Mouse (Mus musculus): ENCODE results near the gene Mad1l1. TPM values are rescaled to one million over a fixed set of nuclear protein-coding genes. Genes with fewer than 3 reads are reported as not detected.

The Mad1l1 gene
- polyA plus RNA-seq, 1 experiment = 18.3 TPM

GRCm38 (mm10) chr5:140194173-140194572, 127.2 kb downstream of the Mad1l1 start:
- Histone ChIP-seq H3K27ac (ENCODE audit: insufficient read depth, low read length) (no peak overlapping the region), H3K4me1 (ENCODE audit: control insufficient read depth, insufficient read depth, insufficient read length) (no peaks in the 10 kb centered on the region), H3K4me3 (ENCODE audit: extremely low read depth, insufficient read depth, insufficient read length) (no peak overlapping the region), H3K36me3 (ENCODE audit: control insufficient read depth, insufficient read depth, low read length) (peaks cover 8% of the 10 kb centered on the region), H3K27me3 (ENCODE audit: control insufficient read depth, insufficient read depth, low read length) (no peaks in the 10 kb centered on the region)
- DNase-seq (ENCODE audit: low read depth in 1 of 2, low spot score in 2 of 2) = no peak
- WGBS = 89% methylated on average over 11 of the region's 11 CpGs
- TF ChIP-seq CTCF (IDR thresholded peaks at IDR 0.05; ENCODE audit: extremely low read depth, insufficient read depth, insufficient read length, insufficient replicate concordance) = no peak
- TF ChIP-seq POLR2A (IDR thresholded peaks at IDR 0.05; ENCODE audit: low read depth, low read length) = no peak

GRCm38 (mm10) chr5:140191539-140191938, 129.8 kb downstream of the Mad1l1 start:
- H3K4me1 ChIP-seq (ENCODE audit: control insufficient read depth, insufficient read depth, insufficient read length) = no peaks in the 10 kb centered on the region
- DNase-seq (ENCODE audit: low read depth in 1 of 2, low spot score in 2 of 2) = no peak
- H3K27ac ChIP-seq (ENCODE audit: insufficient read depth, low read length) = no peak overlapping the region
- H3K36me3 ChIP-seq (ENCODE audit: control insufficient read depth, insufficient read depth, low read length) = peaks cover 8% of the 10 kb centered on the region
- no peak for TF ChIP-seq POLR2A (IDR thresholded peaks at IDR 0.05; ENCODE audit: low read depth, low read length)
- no peak for TF ChIP-seq CTCF (IDR thresholded peaks at IDR 0.05; ENCODE audit: extremely low read depth, insufficient read depth, insufficient read length, insufficient replicate concordance)
- H3K27me3 ChIP-seq (ENCODE audit: control insufficient read depth, insufficient read depth, low read length) = no peaks in the 10 kb centered on the region
- WGBS = 89% methylated on average over 4 of the region's 4 CpGs
- H3K4me3 ChIP-seq (ENCODE audit: extremely low read depth, insufficient read depth, insufficient read length) = no peak overlapping the region

- WGBS = 92% methylated on average over 4 of the region's 4 CpGs
- Histone ChIP-seq H3K27me3 (ENCODE audit: control insufficient read depth, insufficient read depth, low read length) (no peaks in the 10 kb centered on the region), H3K36me3 (ENCODE audit: control insufficient read depth, insufficient read depth, low read length) (no peaks in the 10 kb centered on the region), H3K4me3 (ENCODE audit: extremely low read depth, insufficient read depth, insufficient read length) (no peak overlapping the region), H3K4me1 (ENCODE audit: control insufficient read depth, insufficient read depth, insufficient read length) (no peaks in the 10 kb centered on the region), H3K27ac (ENCODE audit: insufficient read depth, low read length) (no peak overlapping the region)
- TF ChIP-seq CTCF (IDR thresholded peaks at IDR 0.05; ENCODE audit: extremely low read depth, insufficient read depth, insufficient read length, insufficient replicate concordance) (no peak), POLR2A (IDR thresholded peaks at IDR 0.05; ENCODE audit: low read depth, low read length) (no peak)
- DNase-seq (ENCODE audit: low read depth in 1 of 2, low spot score in 2 of 2) = no peak
Measured at GRCm38 (mm10) chr5:140186351-140186750, 135.0 kb downstream of the Mad1l1 start.

GRCm38 (mm10) chr5:140185757-140186156, 135.6 kb downstream of the Mad1l1 start:
- TF ChIP-seq POLR2A (IDR thresholded peaks at IDR 0.05; ENCODE audit: low read depth, low read length) (no peak), CTCF (IDR thresholded peaks at IDR 0.05; ENCODE audit: extremely low read depth, insufficient read depth, insufficient read length, insufficient replicate concordance) (no peak)
- no peak overlapping the region for H3K4me3 ChIP-seq (ENCODE audit: extremely low read depth, insufficient read depth, insufficient read length)
- no peak overlapping the region for H3K27ac ChIP-seq (ENCODE audit: insufficient read depth, low read length)
- no peaks in the 10 kb centered on the region for H3K4me1 ChIP-seq (ENCODE audit: control insufficient read depth, insufficient read depth, insufficient read length)
- 85% methylated on average over 6 of the region's 6 CpGs for WGBS
- H3K27me3 ChIP-seq (ENCODE audit: control insufficient read depth, insufficient read depth, low read length) = no peaks in the 10 kb centered on the region
- H3K36me3 ChIP-seq (ENCODE audit: control insufficient read depth, insufficient read depth, low read length) = no peaks in the 10 kb centered on the region
- no peak for DNase-seq (ENCODE audit: low read depth in 1 of 2, low spot score in 2 of 2)

GRCm38 (mm10) chr5:140183387-140183786, 138.0 kb downstream of the Mad1l1 start:
- Histone ChIP-seq H3K4me3 (ENCODE audit: extremely low read depth, insufficient read depth, insufficient read length) (no peak overlapping the region), H3K27ac (ENCODE audit: insufficient read depth, low read length) (no peak overlapping the region), H3K27me3 (ENCODE audit: control insufficient read depth, insufficient read depth, low read length) (no peaks in the 10 kb centered on the region), H3K36me3 (ENCODE audit: control insufficient read depth, insufficient read depth, low read length) (0 out of 2 replicates have a peak, but pooled peaks cover under 1% of the 10 kb centered on the region), H3K4me1 (ENCODE audit: control insufficient read depth, insufficient read depth, insufficient read length) (no peaks in the 10 kb centered on the region)
- DNase-seq (ENCODE audit: low read depth in 1 of 2, low spot score in 2 of 2) = no peak
- WGBS = 94% methylated on average over 7 of the region's 7 CpGs
- no peak for TF ChIP-seq POLR2A (IDR thresholded peaks at IDR 0.05; ENCODE audit: low read depth, low read length)
- no peak for TF ChIP-seq CTCF (IDR thresholded peaks at IDR 0.05; ENCODE audit: extremely low read depth, insufficient read depth, insufficient read length, insufficient replicate concordance)

- Histone ChIP-seq H3K36me3 (ENCODE audit: control insufficient read depth, insufficient read depth, low read length) (0 out of 2 replicates have a peak, but pooled peaks cover 2% of the 10 kb centered on the region), H3K4me1 (ENCODE audit: control insufficient read depth, insufficient read depth, insufficient read length) (no peaks in the 10 kb centered on the region)
- 97% methylated on average over 4 of the region's 4 CpGs for WGBS
Measured at GRCm38 (mm10) chr5:140182351-140182750, 139.0 kb downstream of the Mad1l1 start.

GRCm38 (mm10) chr5:140180016-140180415, 141.3 kb downstream of the Mad1l1 start:
- Histone ChIP-seq H3K4me3 (ENCODE audit: extremely low read depth, insufficient read depth, insufficient read length) (no peak overlapping the region), H3K27ac (ENCODE audit: insufficient read depth, low read length) (no peak overlapping the region), H3K27me3 (ENCODE audit: control insufficient read depth, insufficient read depth, low read length) (no peaks in the 10 kb centered on the region), H3K36me3 (ENCODE audit: control insufficient read depth, insufficient read depth, low read length) (0 out of 2 replicates have a peak, but pooled peaks cover 2% of the 10 kb centered on the region), H3K4me1 (ENCODE audit: control insufficient read depth, insufficient read depth, insufficient read length) (no peaks in the 10 kb centered on the region)
- TF ChIP-seq CTCF (IDR thresholded peaks at IDR 0.05; ENCODE audit: extremely low read depth, insufficient read depth, insufficient read length, insufficient replicate concordance) (no peak), POLR2A (IDR thresholded peaks at IDR 0.05; ENCODE audit: low read depth, low read length) (no peak)
- DNase-seq (ENCODE audit: low read depth in 1 of 2, low spot score in 2 of 2) = no peak
- WGBS = 96% methylated on average over 5 of the region's 5 CpGs

More at GRCm38 (mm10) chr5:140182351-140182750, 139.0 kb downstream of the Mad1l1 start:
- DNase-seq (ENCODE audit: low read depth in 1 of 2, low spot score in 2 of 2) = no peak
- TF ChIP-seq POLR2A (IDR thresholded peaks at IDR 0.05; ENCODE audit: low read depth, low read length) = no peak
- no peak for TF ChIP-seq CTCF (IDR thresholded peaks at IDR 0.05; ENCODE audit: extremely low read depth, insufficient read depth, insufficient read length, insufficient replicate concordance)
- no peak overlapping the region for H3K27ac ChIP-seq (ENCODE audit: insufficient read depth, low read length)
- H3K27me3 ChIP-seq (ENCODE audit: control insufficient read depth, insufficient read depth, low read length) = no peaks in the 10 kb centered on the region
- no peak overlapping the region for H3K4me3 ChIP-seq (ENCODE audit: extremely low read depth, insufficient read depth, insufficient read length)

All from spleen, adult 2 months (tissue).